Mouse (Mus musculus): Measurements from ENCODE around the gene Dohh.

The Dohh gene

GRCm38 (mm10) chr10:81419111-81419928, 35.1 kb downstream of the Dohh start:
- DNase-seq, result no peak

GRCm38 (mm10) chr10:81420191-81420767, 36.1 kb downstream of the Dohh start:
- no peak for DNase-seq

- no peak for DNase-seq
These were observed 37.0 kb downstream of the Dohh start for GRCm38 (mm10) chr10:81421041-81421796.

GRCm38 (mm10) chr10:81421797-81422100, 37.5 kb downstream of the Dohh start:
- no peak for DNase-seq

GRCm38 (mm10) chr10:81422191-81422590, 38.0 kb downstream of the Dohh start:
- no peak for DNase-seq

GRCm38 (mm10) chr10:81422661-81423217, 38.5 kb downstream of the Dohh start:
- no peak for DNase-seq

- DNase-seq, result no peak
These were observed 39.4 kb downstream of the Dohh start for GRCm38 (mm10) chr10:81423476-81424245.

- no peak for DNase-seq
These were observed 40.2 kb downstream of the Dohh start for GRCm38 (mm10) chr10:81424246-81425051.

GRCm38 (mm10) chr10:81425236-81425850, 41.1 kb downstream of the Dohh start:
- DNase-seq, result no peak

GRCm38 (mm10) chr10:81426081-81426671, 41.9 kb downstream of the Dohh start:
- no peak for DNase-seq

- DNase-seq, result peak in 1 of 2 experiments; percentile 27
These were observed 42.7 kb downstream of the Dohh start for GRCm38 (mm10) chr10:81426897-81427296.

GRCm38 (mm10) chr10:81427327-81427726, 43.1 kb downstream of the Dohh start:
- no peak for DNase-seq

GRCm38 (mm10) chr10:81427804-81428506, 43.7 kb downstream of the Dohh start:
- DNase-seq, result no peak

GRCm38 (mm10) chr10:81428507-81428870, 44.3 kb downstream of the Dohh start:
- no peak for DNase-seq

- DNase-seq, result peak in 1 of 2 experiments; percentile 28
These were observed 44.9 kb downstream of the Dohh start for GRCm38 (mm10) chr10:81429092-81429491.

- DNase-seq, result peak; percentile 83 to 84
These were observed 45.4 kb downstream of the Dohh start for GRCm38 (mm10) chr10:81429605-81430061.

GRCm38 (mm10) chr10:81430141-81430830, 46.1 kb downstream of the Dohh start:
- peak; percentile 80 to 85 for DNase-seq

GRCm38 (mm10) chr10:81430831-81431525, 46.8 kb downstream of the Dohh start:
- DNase-seq, result peak; percentile 62 to 69

Data from B cell, adult 2 months (primary cell).